Mouse (Mus musculus): ENCODE measurements around the gene Gm525. TPM values are rescaled to one million over a fixed set of nuclear protein-coding genes. Genes with fewer than 3 reads are reported as not detected.
A peak's percentile ranks its signal among the peaks of the same experiment; 100 is the strongest.

Gene Gm525
- polyA plus RNA-seq, 1 experiment from 2014 or later, result not detected

GRCm38 (mm10) chr11:89100403-89100802, 26.8 kb downstream of the Gm525 start:
- Histone ChIP-seq H3K27ac (no peak overlapping the region), H3K9ac (0 out of 2 replicates have a peak overlapping the region, but pooled peaks have one; percentile 33), H3K4me2 (peak overlapping the region; percentile 76), H3K36me3 (no peaks in the 10 kb centered on the region), H3K27me3 (no peaks in the 10 kb centered on the region), H3K9me3 (replicated peaks) (no peaks in the 10 kb centered on the region), H3K4me3 (replicated peaks) (peak overlapping the region; percentile 43), H3K4me1 (peaks cover 21% of the 10 kb centered on the region)
- WGBS, result 0% methylated on average over 9 of the region's 9 CpGs
- peak; percentile 83; the same call in 1 of the 2 replicates for ATAC-seq (replicated peaks; ENCODE audit: low FRiP score)

GRCm38 (mm10) chr11:89100826-89101321, 27.2 kb downstream of the Gm525 start:
- WGBS, result 8% methylated on average over 17 of the region's 17 CpGs
- Histone ChIP-seq H3K4me2 (peak overlapping the region; percentile 76), H3K4me3 (replicated peaks) (peak overlapping the region; percentile 43), H3K27me3 (no peaks in the 10 kb centered on the region), H3K36me3 (no peaks in the 10 kb centered on the region), H3K27ac (peak overlapping the region; percentile 2; the same call in 1 of the 2 replicates), H3K9ac (peak overlapping the region; percentile 33), H3K9me3 (replicated peaks) (no peaks in the 10 kb centered on the region), H3K4me1 (peaks cover 21% of the 10 kb centered on the region)
- ATAC-seq (replicated peaks; ENCODE audit: low FRiP score), result no peak; the same call in 1 of the 2 replicates

- Histone ChIP-seq H3K27me3 (peaks cover 3% of the 10 kb centered on the region; the same call in 1 of the 2 replicates), H3K4me1 (peaks cover 22% of the 10 kb centered on the region), H3K4me2 (no peak overlapping the region), H3K36me3 (no peaks in the 10 kb centered on the region), H3K9me3 (replicated peaks) (no peaks in the 10 kb centered on the region), H3K9ac (no peak overlapping the region), H3K4me3 (replicated peaks) (no peak overlapping the region), H3K27ac (no peak overlapping the region)
- no peak for ATAC-seq (replicated peaks; ENCODE audit: low FRiP score)
- WGBS, result 69% methylated on average over 14 of the region's 14 CpGs
Measured at GRCm38 (mm10) chr11:89103166-89103565, 29.5 kb downstream of the Gm525 start.

GRCm38 (mm10) chr11:89105211-89105610, 31.6 kb downstream of the Gm525 start:
- no peaks in the 10 kb centered on the region for H3K9me3 ChIP-seq (replicated peaks)
- 83% methylated on average over 8 of the region's 8 CpGs for WGBS
- no peak; the same call in 1 of the 2 replicates for ATAC-seq (replicated peaks; ENCODE audit: low FRiP score)
- no peak overlapping the region for H3K27ac ChIP-seq
- H3K9ac ChIP-seq, result no peak overlapping the region
- H3K27me3 ChIP-seq, result peaks cover 8% of the 10 kb centered on the region; the same call in 1 of the 2 replicates
- H3K4me3 ChIP-seq (replicated peaks), result no peak overlapping the region
- no peak overlapping the region for H3K4me2 ChIP-seq
- H3K4me1 ChIP-seq, result peaks cover 18% of the 10 kb centered on the region
- no peaks in the 10 kb centered on the region for H3K36me3 ChIP-seq

- Histone ChIP-seq H3K4me3 (replicated peaks) (no peak overlapping the region), H3K27ac (no peak overlapping the region), H3K9me3 (replicated peaks) (no peaks in the 10 kb centered on the region), H3K9ac (no peak overlapping the region), H3K4me1 (peaks cover 12% of the 10 kb centered on the region), H3K27me3 (peaks cover 8% of the 10 kb centered on the region; the same call in 1 of the 2 replicates), H3K4me2 (no peak overlapping the region), H3K36me3 (no peaks in the 10 kb centered on the region)
- ATAC-seq (replicated peaks; ENCODE audit: low FRiP score), result no peak
- WGBS, result 87% methylated on average over 11 of the region's 11 CpGs
Measured at GRCm38 (mm10) chr11:89105823-89106222, 32.2 kb downstream of the Gm525 start.

- WGBS, result 22% methylated on average over 12 of the region's 12 CpGs
- Histone ChIP-seq H3K4me3 (replicated peaks) (no peak overlapping the region), H3K36me3 (no peaks in the 10 kb centered on the region), H3K9me3 (replicated peaks) (no peaks in the 10 kb centered on the region), H3K9ac (no peak overlapping the region), H3K27me3 (peaks cover 8% of the 10 kb centered on the region; the same call in 1 of the 2 replicates), H3K27ac (no peak overlapping the region), H3K4me2 (no peak overlapping the region), H3K4me1 (peaks cover 4% of the 10 kb centered on the region; the same call in 1 of the 2 replicates)
- ATAC-seq (replicated peaks; ENCODE audit: low FRiP score), result no peak
Measured at GRCm38 (mm10) chr11:89107180-89107807, 33.7 kb downstream of the Gm525 start.

- Histone ChIP-seq H3K27ac (no peak overlapping the region), H3K9me3 (replicated peaks) (no peaks in the 10 kb centered on the region)
Measured at GRCm38 (mm10) chr11:89124411-89124810, 50.8 kb downstream of the Gm525 start.

GRCm38 (mm10) chr11:89130856-89131255, 57.2 kb downstream of the Gm525 start:
- H3K9ac ChIP-seq, result no peak overlapping the region
- H3K27ac ChIP-seq, result no peak overlapping the region
- H3K36me3 ChIP-seq, result no peaks in the 10 kb centered on the region
- H3K4me2 ChIP-seq, result no peak overlapping the region
- no peak for ATAC-seq (replicated peaks; ENCODE audit: low FRiP score)
- no peaks in the 10 kb centered on the region for H3K9me3 ChIP-seq (replicated peaks)
- H3K4me1 ChIP-seq, result 0 out of 2 replicates have a peak, but pooled peaks cover 6% of the 10 kb centered on the region
- no peaks in the 10 kb centered on the region for H3K27me3 ChIP-seq
- H3K4me3 ChIP-seq (replicated peaks), result no peak overlapping the region
- WGBS, result 33% methylated on average over 4 of the region's 4 CpGs

More at GRCm38 (mm10) chr11:89124411-89124810, 50.8 kb downstream of the Gm525 start:
- Histone ChIP-seq H3K9ac (no peak overlapping the region), H3K36me3 (no peaks in the 10 kb centered on the region), H3K4me2 (0 out of 2 replicates have a peak overlapping the region, but pooled peaks have one; percentile 6), H3K27me3 (no peaks in the 10 kb centered on the region), H3K4me3 (replicated peaks) (no peak overlapping the region), H3K4me1 (peaks cover 14% of the 10 kb centered on the region; the same call in 1 of the 2 replicates)
- WGBS, result 14% methylated on average over 13 of the region's 13 CpGs
- 0 out of 2 replicates have a peak, but pooled peaks have one; percentile 36 for ATAC-seq (replicated peaks; ENCODE audit: low FRiP score)

- Histone ChIP-seq H3K27ac (no peak overlapping the region), H3K9me3 (replicated peaks) (no peaks in the 10 kb centered on the region), H3K36me3 (no peaks in the 10 kb centered on the region), H3K9ac (no peak overlapping the region), H3K4me2 (no peak overlapping the region), H3K27me3 (no peaks in the 10 kb centered on the region), H3K4me3 (replicated peaks) (no peak overlapping the region), H3K4me1 (0 out of 2 replicates have a peak, but pooled peaks cover 6% of the 10 kb centered on the region)
- no peak for ATAC-seq (replicated peaks; ENCODE audit: low FRiP score)
- WGBS, result 80% methylated on average over 7 of the region's 7 CpGs
Measured at GRCm38 (mm10) chr11:89132406-89132805, 58.8 kb downstream of the Gm525 start.

GRCm38 (mm10) chr11:89134211-89134610, 60.6 kb downstream of the Gm525 start:
- Histone ChIP-seq H3K36me3 (no peaks in the 10 kb centered on the region), H3K4me1 (0 out of 2 replicates have a peak, but pooled peaks cover 6% of the 10 kb centered on the region), H3K9ac (no peak overlapping the region), H3K27ac (no peak overlapping the region), H3K9me3 (replicated peaks) (no peaks in the 10 kb centered on the region), H3K4me3 (replicated peaks) (no peak overlapping the region), H3K4me2 (no peak overlapping the region), H3K27me3 (no peaks in the 10 kb centered on the region)
- WGBS, result 37% methylated on average over 2 of the region's 2 CpGs
- no peak for ATAC-seq (replicated peaks; ENCODE audit: low FRiP score)

- Histone ChIP-seq H3K27ac (no peak overlapping the region), H3K4me2 (no peak overlapping the region), H3K4me3 (replicated peaks) (no peak overlapping the region), H3K9ac (no peak overlapping the region), H3K36me3 (no peaks in the 10 kb centered on the region), H3K27me3 (no peaks in the 10 kb centered on the region), H3K4me1 (peaks cover 5% of the 10 kb centered on the region; the same call in 1 of the 2 replicates), H3K9me3 (replicated peaks) (no peaks in the 10 kb centered on the region)
- ATAC-seq (replicated peaks; ENCODE audit: low FRiP score), result no peak
- 97% methylated on average over 2 of the region's 2 CpGs for WGBS
Measured at GRCm38 (mm10) chr11:89137915-89138314, 64.3 kb downstream of the Gm525 start.

Data from kidney, embryonic 15.5 days (tissue).